Mouse (Mus musculus) mesoderm, embryonic 11.5 days (tissue): ENCODE results near the gene Gnaq.
"Not testable (repeated sequence)": the region's sequence is repeated elsewhere in the genome, so short reads cannot be mapped to it uniquely, and the experiment has no call there.

Source experiments
- DNase-seq: peaks from one replicate; pipeline ENCODE4 v3.0.0-alpha.2; 2012; ENCODE audit warnings: low read depth, low spot score

The Gnaq gene

DNA sequence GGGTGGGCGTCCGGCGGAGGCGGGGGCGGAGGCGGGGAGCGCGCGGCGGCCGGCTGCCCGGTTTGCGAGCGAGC is at the start of gene Gnaq:
Gene Gnaq (plus strand): TSS at position 41 of the 74 bp plus-strand sequence.
- no peak for DNase-seq

DNA sequence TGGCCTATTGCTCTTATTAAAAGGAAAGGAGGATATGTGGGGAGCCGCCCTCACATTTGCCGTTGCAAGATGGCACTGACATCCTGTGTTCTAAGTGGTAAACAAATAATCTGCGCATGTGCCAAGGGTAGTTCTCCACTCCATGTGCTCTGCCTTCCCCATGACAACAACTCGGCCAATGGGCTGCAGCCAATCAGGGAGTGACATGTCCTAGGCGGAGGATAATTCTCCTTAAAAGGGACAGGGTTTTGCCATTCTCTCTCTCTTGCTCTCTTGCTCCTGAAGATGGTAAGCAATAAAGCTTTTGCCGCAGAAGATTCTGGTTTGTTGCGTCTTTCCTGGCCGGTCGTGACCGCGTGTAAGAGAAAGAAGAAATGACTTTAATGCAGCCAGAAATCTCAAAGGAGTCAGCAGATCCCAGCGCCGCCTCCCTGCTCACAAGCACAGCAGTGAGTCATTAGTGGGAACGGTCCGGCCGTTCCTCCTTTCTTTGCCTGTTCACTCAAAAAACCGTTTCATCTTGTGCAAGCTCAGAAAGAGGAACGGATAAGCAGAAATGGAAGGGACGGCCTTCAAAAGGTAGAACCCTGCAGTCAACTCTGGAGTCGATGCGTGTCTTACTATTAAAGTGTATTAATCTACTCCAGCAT is 48.5 kb upstream of the Gnaq start:
- DNase-seq, result not testable (repeated sequence)

DNA sequence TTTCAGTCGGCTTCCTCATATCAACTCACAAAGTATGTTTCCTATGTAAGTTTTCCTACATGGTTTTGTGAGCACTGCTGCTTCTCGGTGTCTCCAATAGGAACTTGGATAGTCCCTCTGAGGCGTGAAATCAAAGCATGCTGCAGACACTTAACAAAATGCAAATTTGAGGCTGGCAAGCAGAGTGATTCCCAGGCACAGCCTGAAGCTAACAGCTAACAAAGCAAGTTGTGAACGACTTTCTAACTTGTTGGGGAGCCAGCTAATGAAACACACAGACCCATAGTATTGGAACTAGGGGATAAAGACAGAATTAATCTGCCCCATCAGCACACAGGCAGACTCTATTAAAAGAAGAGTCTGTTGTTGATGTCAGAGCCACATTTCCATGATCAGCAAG is 47.4 kb upstream of the Gnaq start:
- no peak for DNase-seq

DNA sequence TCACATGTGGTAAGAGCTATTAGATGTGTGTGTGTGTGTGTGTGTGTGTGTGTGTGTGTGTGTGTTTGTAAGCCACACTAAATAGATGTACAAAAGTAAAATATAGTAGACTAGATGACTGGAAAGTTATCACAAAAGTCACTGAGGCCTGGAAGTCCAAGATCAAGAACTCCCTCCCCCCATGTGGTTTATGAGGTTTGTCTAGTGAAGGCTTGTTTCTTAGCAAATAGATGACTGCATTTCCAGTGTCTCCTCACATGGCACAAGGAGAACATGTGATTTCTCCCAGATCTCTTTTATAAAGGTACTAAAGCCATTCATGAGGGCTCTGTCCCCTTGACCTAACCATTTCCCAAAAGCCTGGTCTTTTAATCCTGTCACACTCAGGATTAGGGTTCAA is 46.5 kb upstream of the Gnaq start:
- no peak for DNase-seq

DNA sequence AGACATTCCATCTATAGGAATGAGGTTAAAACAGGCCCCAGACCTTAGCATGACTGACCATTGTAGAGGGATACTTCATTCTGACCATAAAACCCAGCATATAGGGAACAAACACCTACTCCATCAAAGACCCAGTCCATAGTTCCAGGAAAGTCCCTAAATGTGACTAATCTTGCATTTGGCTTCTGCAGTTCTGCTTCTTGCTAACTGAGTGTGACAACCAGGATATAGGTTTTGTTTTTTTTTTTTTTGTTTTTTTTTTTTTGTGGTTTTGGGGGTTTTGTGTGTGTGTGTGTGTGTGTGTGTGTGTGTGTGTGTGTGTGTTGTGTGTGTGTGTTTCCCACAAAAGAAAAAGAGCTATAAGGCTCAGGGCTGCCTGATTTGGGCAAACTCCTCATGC is 46.0 kb upstream of the Gnaq start:
- DNase-seq, result no peak

DNA sequence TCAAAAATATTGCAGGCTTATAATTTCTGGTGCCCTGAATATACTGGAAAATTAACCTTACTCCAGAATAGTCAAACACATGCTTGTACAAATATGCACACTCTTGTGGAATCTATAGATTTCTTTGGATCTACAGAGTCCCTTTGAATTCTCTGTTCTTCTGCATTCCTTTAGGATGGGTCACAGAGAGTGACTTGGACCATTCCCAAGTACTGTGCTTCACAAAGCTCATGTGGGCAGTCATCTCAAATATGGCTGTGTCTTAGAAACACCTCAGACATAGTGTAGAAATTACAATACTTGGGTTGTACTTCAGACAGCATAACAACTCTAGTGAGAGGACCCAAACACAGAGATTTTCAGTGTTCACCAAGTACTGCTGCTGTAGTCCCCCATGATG is 45.2 kb upstream of the Gnaq start:
- DNase-seq, result no peak

DNA sequence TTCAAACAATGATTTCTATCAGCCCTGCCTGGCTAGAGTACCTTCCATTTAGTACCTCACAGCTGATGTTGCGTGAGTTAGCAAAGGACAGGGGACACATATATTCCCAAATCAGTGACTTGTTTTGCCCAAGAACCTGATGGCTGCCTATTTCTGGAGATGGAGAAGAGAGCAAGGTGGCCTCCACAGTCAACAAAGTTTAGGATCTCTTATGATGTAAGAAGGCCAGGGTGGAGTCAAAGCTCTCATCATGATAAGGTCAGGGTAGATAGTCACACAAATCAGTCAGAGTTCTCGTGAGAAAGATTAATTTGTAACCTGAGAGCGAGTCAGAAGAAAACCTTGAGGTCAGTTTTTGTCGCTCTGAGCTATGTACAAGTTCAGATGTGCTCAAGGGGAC is 39.0 kb upstream of the Gnaq start:
- no peak for DNase-seq

DNA sequence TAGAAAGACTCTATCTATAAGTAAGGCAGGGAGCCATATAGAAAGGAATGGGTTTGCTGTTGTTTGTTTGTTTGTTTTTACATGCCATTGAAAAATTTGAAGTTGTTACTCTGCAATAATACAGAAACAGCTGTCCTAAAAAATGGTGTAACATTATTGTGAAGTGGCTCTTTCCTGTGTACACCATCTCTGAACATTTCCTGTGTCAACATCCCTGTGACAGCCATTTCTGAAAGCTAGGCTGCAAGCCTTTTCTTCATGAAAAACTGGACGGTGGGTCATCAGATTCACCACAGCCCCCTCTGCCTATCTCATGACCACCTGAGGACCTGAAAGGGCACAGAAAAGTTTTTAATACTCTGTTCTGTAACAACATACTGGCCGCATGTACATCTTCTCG is 22.7 kb upstream of the Gnaq start:
- DNase-seq, result no peak

DNA sequence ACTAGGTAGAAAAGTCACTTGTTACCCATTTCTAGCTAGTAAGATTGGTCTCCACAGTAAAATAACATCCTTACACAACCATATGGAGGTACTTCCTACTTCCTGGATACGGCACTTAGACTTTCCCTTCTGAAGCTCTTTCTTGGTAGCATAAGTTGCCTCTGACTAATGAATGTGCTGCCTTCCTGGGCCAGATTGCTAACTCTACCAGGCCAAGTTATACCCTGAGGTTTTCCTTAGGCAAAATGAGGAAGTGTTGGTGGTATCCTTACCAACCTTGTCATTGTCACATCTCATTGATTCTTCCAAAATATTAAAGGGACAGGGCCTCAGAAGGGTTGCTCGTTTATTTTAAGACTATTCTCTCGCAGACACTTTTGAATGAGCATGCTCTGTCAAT is 22.0 kb upstream of the Gnaq start:
- DNase-seq, result no peak

DNA sequence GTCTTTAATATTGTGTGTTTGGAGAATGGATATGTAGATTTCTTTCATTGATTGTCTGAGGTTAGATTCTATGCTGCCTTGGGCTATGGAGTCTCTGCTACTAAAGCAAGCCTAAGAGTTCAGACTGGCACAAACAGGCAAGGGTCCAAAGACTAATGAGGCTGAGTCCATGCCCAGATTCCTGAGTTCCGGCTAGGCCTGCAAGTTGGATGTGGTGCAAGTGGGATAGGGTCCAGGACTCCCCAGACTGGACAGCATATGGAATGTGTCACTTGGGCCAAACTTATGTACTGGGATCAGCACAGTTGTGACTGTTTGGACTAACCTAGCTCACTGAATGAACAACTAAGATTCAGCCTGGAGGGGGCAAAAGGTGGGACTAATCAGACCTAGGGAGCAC is 19.3 kb upstream of the Gnaq start:
- no peak for DNase-seq

DNA sequence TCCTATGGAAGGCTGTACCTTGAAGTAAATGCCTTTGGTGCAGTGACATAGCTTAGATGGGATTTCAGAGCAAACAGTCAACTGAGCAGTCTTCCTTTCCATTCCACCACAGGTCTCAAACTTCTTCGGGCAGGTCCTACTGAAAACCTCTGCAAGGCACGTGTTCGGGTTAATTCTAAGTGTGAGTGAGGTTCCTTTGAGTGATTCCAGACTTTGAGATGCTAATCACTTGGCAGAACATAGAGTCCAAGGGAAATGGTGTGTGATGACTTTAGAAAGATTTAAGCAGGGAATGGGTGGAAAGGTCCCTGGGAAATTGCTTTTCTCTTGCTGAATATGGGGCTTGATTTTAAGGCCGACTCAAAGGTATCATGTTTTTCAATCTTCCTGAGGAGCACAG is 14.2 kb upstream of the Gnaq start:
- no peak for DNase-seq

DNA sequence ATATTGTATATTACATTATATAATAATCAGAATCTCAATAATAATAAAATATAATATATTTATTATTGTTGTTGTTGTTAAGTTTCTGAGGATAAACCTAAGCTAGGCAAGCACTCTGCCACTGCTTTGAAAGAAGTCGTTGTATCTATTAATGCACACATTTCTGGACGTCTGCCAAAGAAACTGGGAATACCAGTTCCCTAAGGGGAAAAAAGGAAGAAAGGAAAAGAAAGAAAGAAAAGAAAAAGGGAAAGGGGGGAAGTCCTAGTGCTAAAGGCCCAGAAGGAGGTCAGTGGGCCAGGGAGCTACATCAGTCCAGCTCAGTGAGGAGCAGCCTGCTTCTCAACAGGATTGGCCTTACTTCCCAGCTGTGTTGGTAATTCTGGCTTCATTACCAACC is 11.3 kb upstream of the Gnaq start:
- no peak for DNase-seq

DNA sequence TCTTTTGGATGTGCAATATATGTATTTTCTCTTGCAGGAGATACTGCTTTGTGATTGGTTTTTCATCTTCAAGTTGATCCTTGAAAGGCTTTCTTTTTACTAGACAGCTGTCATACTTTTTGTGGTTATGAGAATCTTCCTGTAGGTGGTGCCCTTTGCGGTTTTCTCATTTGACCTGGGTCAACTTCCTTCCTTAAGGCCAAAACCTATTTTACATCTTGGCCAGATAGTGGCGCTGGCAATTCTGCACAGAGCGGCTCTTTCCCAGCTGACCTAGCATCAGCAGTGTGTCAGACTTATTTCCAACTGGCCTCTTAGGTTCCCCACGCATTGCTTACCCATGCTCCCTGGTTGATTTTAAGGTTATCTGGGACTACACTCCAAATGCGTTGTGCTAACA is 3.9 kb upstream of the Gnaq start:
- no peak for DNase-seq

DNA sequence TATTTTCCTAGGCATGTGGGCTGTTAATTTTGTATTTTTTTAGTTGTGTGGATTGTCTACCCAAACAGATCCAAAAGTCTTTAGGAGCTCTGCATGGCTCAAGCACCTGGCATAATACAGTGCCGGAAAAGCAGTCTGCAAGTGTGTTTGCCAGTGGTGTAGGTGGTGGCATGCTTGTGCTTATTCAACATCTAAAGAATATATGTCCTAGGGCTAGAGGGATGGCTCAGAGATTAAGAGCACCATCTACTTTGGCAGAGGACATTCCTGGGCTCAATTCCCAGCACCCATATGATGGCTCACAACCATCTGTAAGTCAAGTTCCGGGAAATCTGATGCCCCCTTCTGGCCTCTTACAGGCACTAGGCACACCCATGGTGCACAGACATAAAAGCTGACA is 3.5 kb upstream of the Gnaq start:
- DNase-seq, result no peak

DNA sequence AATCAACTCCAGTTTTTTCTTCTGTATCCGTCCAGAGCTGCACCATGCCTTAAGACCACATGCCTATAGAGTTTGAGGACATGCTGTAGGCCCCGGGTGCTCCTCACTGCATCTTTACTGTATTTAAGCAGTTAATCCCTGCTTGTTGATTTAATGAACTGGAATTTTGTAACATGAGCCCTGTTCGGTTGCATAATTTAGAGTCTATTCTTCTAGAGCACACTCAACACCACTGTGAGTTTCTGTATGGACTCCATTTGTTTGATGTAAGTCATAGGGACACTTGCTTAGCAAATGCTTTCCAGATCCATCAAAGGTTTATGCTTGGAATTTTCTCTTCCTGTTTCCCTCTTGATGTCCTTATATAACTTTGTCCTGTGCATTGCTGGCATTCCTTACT is 2.2 kb upstream of the Gnaq start:
- peak; percentile 15 for DNase-seq

DNA sequence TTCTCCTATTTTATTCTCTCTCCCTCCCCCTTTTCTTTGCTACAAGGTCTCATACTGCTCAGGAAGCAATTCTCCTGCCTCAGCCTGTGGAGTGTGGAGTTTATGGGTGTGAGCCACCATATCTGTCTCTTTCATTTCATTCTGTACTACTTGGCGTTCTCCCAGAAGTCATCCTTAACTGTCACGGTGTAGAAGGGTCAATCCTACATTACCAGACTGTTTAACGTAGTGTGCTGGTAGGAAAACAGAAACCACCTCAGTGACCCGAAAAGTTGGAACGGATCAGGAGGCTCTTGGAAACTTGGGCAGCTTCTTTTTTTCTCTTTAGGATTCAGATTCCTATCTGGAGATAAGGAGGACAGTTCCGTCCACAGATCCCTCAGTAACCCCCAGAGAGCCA is 800 bp upstream of the Gnaq start:
- DNase-seq, result no peak

DNA sequence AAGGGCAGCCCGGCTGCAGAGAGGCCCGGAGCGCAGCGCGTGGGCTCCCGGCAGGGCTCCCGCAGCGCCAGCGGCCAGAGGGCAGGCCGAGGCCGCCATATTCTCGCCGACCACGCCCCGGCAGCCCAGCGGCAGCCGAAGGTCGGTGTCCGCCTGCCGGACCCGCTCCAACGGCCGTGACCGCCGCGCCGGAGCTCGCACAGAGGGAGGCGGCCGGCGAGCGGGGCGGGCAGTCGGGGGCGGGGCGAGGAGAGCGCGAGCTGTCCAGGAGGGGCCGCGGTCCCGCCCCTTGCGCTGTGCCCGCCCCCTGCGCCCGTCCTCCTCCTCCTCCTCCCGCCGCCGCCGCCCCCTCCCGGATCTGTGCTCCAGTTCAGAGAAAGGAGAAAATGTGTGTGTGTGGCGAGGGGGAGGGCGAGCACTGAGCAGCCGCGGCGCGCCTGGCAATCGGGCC is 266 bp upstream of the Gnaq start:
- peak; percentile 91 for DNase-seq

DNA sequence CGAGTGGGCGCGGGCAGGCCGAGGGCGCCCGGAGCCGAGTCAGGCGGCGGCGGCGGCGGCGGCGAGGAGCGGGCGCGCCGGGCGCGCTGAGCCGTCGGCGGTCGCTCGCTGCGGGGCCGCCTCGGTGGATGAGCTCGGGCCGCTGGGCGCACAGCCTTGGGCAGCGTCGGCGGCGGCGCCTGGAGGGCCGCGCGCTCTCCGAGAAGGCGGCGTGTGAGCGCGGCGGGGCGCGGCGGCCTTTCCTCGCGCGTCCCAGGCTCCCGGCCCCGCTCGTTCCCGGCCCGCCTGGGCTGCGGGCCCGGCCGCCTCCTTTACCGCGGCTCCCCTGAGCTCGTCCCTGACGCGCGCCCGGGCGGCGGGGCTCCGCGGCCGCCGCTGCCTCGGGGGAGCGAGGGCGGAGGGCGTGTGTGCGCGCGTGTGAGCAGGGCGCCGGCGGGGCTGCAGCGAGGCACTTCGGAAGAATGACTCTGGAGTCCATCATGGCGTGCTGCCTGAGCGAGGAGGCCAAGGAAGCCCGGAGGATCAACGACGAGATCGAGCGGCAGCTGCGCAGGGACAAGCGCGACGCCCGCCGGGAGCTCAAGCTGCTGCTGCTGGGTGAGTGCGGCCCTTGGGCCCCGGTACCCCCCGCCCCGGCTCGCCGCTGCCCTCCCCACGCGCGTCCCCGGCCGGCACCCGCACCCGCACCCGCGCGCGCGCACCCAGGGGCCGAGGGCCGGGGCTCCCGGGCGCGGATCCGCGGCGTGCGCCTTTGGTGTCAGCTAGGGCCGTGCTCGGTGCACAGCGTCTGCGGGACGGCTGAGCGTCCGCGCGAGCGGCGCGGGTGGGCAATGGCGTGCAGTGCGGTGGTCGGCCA is 462 bp downstream of the Gnaq start:
- DNase-seq, result peak; percentile 68

DNA sequence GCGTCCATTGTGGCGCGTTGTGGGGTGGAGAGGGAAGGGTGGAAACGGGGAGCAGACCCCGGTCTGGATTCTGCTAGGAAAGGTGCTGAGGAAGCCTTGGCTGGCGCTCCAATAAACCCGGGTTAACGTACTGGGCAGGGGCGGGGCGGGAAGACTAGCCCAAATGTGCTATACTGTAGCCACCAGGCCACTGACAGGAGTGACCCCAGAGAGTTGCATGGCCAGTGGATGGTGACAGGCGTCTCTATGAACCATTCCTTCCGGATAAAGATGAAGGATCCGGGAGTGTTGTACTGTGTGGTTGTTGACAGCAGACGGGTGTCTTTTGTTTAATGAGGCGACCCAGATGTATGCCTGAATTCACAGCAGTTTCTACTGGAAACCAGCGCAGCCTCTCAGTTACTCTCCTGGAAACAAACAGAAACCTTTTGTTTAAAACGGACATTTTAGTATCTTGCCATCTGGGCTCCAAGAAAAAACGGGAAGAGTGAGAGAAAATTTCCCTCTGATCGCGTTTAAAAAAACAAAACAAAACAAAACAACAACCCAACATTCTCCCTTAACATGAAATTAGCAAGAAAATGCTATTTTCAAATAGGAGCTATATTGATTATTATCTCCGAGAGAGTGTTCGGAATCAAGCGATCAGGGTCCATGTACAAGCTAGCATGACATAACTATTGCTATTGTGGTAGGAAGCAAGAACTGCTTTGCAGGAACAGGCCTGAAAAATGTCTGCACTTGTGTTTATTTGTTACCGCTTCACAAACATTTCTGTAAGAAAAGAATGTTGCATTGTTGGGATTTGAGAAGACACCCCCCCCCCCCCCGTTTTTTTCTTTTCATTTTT is 1.3 kb downstream of the Gnaq start:
- no peak for DNase-seq

DNA sequence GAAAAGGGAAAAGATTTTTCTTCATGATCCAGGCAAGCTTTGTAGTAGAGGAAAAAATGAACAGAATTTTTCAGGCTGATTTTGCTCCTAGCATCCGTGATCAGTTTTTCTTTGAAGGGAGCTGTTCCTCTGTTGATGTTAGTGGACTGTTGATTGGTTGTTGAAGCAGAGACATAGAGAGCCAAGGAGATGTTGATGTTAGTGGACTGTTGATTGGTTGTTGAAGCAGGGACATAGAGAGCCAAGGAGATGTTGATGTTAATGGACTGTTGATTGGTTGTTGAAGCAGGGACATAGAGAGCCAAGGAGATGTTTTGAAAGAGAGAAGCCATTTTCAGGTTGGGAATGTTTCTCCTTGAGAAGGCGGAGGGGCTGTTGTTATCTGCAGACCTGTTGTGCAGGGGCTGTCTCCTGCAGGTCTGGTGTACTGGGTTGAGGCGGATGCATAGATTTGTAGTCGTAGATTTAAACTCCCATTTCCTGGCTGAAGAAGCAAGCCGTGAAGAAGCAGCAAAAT is 5.5 kb downstream of the Gnaq start:
- no peak for DNase-seq

DNA sequence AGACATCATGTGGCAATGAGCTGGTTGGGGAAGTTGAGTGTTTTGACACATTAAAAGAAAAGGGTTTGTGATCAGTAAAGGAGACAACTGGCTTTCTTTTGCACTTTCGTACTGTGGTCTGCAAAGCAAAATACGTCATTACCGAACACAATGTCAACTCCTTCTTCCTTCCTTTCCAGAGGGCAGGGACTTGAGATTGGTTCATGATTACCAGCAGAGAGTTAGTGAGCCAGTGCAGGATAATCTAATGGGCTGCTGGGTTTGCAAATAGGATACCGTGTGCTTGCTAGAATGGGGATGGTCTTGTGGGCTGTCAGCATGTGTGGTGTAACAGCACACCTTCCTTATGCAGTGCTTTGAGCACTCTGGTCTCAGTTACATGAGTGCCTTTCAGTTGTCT is 8.1 kb downstream of the Gnaq start:
- no peak for DNase-seq

DNA sequence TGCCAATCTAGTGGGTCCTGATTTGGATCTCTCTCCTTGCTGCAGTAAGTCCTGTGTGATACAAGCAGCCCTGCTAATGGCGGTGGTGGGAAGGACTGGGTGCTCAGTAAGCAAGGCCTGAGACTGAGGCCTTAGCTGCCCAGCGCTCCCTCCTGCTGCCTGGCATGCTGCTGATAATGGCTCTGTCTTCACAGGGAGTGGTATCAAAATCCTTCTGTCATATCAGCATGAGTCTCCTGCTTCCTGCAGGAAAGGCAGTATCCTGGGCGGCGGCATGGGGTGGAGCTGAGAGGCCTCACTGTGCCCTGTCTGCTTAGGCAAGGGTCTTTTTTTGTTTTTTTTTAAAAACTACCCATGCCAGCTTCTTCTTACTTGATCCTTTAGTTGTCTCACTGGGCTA is 9.2 kb downstream of the Gnaq start:
- no peak for DNase-seq

DNA sequence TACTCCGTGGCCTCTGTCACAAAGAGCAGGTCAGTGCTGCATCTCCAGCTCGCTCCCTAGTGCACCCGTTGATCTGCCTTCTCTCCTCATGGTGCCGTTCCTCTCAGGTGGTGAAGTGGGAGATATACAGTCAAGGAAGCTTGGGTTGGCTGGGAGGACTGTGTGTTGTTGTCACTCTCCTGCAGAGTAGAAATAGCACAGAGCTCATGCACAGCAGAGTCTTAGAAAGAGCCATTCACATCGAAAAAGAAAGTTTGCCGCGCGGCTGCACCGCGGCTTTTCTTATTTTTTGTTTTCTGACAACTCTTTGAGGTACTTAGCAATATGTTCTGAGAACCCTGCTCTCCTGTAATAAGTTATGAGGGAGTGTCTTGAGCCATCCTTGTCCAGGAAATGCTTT is 10.4 kb downstream of the Gnaq start:
- no peak for DNase-seq
